Mouse (Mus musculus): ENCODE measurements around the gene Pan3.

The Pan3 gene

DNA sequence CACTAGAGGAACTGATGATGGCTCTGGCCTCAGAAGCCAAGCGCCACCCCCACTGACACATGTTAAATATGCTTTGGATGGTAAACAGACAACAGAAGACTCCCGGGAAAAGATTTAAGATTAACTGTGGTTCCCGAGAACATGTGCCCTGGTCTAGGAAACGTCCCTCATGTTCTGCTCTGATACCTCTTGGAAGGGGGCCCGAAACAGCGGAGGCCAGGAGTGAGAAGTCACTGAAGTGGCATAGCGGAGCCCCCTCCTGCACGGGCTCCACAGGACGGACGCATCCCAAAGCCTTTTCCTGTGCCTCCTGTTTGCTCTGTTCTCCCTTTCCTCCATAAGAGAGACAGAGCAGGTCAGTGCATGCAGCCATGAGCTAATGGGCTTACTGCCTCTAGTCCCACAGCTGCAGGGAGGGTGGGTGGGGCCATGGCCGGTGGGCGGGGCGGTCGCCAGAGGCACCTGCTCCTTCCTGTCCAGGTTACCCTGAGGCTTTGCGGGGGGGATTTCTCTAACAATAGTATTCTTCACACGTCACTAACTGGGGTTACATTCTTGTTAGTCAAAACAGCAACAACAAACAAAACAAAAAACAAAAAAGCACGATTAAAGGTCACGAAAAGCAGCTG, 133.7 kb downstream of the Pan3 start:
- DNase-seq: no peak

DNA sequence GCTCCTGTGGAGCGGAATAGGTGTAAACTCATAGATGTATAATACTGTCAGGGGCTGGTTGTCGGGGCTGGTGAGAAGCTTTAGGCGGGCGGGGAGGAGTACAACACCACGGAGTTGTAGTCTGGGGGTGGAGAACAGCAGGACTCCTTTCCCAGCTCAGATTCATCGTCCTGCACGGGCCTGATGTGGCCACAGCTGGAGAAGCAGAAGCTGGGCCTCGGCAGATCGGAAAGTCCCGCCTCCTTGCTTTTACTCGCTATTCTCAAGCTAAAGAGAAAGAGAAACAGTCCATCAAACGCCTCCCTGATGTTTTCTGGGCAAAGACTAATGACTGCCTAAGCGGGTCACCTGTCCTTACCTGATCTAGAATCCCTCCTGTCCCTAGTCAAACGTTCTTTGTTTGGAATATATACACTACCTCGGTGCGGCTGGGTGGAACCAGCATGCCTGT, 134.2 kb downstream of the Pan3 start:
- no peak for DNase-seq

DNA sequence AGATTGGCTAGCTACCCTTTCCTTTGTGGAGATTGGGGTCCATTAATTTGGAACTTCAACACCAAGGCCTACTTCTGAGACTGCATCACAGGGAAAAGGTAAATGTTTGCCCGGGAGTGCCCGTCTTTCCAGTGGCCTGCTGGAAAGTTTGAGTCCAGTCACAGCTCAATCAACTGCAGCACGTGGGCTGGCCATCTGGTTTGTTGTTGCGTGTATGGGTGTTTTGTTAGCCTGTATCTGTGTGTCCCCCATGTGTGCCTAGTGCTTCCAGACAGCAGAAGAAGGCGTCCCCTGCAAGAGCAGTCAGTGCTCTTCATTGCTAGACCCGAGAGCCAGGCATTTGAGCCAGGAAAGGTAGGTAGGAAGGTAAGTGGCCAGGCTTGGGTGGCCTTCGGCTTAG, 135.5 kb downstream of the Pan3 start:
- DNase-seq: no peak

DNA sequence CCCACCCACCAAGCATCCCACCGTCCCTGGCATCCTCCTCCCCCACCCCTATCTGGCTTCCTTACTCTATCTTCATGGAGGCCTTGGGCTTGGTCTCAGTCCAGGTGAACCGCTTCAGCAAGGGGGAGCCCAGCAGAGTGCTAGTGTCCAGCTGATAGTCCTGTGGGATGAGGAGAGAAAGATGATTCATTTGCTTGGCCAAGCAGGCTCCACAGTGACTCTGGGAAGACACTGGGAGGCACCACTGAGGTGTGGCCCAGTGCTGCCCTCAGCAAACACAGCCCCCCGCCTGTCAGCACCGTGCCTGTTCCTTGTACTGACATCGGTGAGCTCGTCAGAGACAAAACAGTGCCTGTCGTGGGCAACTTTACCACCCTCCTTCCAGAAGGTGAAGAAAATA, 136.4 kb downstream of the Pan3 start:
- DNase-seq: no peak

DNA sequence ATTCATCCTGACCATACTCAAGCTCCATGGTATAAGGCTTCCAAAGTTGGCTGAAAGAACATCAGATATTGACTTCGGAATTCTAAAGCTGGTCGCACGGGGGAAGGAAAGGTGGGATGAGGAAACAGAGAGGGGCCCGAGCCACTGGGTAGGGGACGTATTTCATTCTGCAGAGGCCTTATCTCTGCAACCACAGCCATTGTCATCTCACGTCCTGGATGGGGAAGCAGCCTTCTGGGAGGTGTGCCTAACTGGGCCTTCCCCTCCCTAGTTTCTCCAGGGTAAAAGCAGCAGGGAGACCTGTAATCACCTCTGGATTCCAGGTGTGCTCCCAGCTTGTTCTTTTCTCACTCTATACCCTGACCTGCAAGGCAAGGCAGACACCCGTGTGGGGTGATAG, 142.7 kb downstream of the Pan3 start:
- no peak for DNase-seq

DNA sequence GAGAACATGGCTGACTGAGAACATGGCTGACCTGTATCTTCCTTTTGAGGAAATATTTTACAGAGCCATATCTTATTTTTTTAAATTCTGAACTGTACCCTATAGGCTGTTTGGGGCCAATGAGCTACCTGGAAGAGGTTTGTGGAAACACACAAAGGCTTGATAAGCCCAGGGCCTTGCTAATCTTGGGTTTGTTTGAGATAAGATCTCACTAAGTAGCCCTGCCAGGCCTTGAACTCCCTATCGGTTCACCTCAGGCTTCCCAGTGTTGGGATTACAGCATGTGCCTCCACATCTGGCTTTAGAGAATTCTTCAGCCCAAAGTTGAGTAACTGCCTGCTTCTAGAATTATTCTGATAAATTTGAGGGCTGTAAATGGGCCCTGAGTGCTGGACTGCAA, 143.6 kb downstream of the Pan3 start:
- no peak for DNase-seq

DNA sequence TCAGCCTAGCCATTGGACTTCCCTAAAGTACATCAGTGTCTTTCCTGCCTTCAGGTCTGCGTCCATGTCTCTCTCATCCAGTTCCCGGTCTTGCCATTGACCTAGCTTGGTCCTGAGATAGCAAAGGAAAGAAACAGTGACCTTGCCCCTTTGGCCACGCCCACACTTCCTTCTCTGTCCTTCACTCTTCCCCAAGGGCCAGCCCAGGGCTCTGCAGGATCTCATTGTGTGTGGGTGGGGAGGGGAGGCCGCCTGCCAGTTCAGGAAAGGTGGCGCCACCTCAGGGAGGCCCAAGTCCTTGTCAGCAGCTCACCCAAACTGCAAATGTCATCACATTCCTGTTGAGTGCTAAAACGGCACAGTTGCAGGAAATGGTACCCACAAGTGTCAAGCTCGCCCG, 144.6 kb downstream of the Pan3 start:
- DNase-seq: no peak

DNA sequence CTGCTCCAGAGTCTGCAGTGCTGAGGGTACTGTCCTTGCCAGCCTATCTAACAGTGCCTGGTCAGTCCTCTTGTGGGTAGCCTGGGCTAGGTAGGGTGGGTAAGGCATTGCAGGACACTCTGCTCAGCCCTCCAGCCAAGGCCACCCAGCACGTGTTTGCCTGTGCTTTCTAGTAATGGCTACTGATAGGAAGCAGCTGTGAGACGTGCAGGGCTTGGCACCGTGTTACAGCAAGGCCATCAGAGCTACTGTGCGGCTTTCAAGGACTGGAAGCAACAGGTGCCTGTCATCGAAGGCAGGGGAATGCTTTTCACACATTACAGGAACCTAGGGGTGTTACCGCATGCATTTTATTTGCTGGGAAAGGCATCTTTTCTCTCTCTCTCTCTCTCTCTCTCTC, 147.0 kb downstream of the Pan3 start:
- peak in 1 of 2 experiments; percentile 25 for DNase-seq

DNA sequence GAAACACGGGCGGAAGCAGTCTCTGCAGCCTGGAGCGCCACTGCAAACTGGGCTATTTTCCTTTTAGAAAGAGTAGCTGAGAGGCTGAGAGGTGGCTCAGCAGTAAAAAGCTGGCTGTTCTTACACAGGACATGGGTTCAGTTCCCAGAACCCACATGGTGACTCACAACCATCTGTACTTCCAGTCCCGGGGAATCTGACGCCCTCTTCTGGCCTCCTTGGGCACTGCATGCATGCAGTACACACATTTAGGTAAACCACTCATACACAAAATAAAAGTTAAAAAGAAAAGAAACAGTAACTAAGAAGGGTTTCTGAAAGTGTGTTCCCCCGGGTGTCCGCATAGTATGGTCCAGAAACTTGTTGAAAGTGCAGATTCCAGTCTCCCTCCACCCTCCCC, 149.2 kb downstream of the Pan3 start:
- DNase-seq: no peak

DNA sequence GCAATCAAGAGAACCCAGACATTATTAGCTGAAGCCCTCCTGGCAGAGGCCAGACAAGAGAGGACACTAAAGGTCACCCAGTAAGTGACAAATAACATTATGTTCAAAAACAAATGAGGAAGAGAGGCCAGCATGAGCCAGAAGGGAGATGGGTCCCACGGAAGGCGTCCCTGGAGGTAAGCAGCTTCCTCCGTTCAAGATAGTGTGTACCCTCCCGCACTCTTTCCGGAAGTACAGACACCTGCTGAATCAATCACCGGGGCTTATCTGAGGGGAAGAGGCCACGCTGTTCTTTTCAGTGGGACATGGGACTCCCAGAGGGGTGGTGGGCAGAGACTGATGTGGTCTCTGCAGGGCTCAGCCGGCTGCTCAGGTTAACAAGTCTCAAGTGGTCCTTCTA, 149.7 kb downstream of the Pan3 start:
- DNase-seq: no peak

DNA sequence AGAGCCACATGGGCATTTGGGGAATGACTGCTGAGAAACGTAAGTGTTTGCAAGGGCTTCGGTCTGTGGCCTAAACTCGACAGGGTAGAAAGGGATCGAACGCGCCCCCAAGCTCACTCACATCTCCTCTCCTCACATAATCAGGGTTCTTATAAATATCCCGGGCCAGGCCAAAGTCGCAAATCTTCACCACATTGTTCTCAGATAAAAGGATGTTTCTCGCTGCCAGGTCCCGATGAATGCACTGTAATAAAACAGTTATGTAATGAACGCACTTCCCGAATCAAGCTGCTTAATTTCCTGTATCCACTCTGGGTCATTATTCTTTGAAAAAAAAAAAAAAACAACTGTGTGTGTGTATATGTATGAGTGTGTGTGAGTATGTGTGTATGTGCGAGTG, 150.2 kb downstream of the Pan3 start:
- DNase-seq: no peak

DNA sequence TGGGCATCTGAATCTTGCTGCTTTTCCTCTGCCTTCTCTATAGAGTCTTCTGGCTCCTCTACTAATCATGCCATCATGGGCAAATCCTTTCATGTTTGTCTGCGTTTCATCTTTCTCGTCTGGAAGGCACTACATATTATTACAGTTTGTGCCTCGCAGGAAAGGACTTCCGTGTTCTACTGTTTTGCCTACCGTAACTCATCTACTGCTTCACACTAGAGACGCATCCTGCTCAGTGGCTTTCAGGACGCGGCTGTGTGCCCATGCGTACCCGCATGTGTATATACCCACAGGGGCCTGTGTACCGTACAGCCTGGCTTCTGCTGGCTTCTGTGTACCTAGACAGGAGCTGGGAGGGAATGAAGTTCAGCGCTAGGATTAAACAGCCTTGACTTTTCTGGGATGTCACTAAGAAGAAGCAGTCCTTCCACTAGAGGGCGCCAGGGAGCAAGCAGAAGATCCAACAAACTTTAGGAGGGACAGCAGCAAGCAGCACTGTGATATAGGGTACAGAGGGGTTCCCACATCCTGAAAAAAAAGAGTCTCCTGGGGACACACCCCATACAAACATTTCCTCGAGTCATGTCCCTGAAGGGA, 153.8 kb downstream of the Pan3 start:
- DNase-seq: peak; percentile 87 to 94

DNA sequence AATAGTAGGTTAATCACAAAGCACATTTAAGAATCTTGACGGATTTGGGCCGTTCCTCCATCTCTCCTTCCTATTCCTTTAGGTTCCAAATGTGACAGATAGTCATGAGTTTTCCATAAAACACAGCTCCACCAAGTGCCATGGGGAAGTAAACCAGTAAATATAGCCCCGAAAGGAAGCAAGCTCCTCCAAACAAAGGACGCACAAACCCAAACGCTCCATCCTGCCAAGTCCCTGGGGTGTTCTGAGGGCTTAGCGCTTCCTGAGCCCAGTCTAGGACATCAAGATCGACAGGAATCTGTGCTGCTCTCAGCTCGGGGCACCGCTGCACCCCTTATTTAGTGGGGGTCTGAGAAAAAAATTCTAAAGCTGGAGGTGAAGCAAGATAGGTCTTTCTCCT, 154.7 kb downstream of the Pan3 start:
- no peak for DNase-seq

DNA sequence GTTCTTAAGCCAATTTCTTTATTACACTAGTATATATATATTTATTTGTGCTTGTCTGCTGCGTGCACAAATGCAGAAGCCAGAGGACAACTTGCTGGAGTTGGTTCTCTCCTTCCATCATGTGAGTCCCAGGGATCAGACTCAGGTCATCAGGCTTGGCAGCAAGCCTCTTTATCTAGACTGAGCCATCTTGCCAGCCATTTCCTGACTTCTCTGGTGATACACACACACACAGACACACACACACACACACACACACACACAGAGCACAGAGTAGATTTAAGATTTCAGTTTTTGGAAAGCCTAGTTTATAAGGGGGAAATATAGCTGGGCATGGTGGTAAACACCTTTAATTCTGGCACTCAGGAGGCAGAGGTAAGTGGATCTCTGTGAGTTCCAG, 155.1 kb downstream of the Pan3 start:
- DNase-seq: no peak

DNA sequence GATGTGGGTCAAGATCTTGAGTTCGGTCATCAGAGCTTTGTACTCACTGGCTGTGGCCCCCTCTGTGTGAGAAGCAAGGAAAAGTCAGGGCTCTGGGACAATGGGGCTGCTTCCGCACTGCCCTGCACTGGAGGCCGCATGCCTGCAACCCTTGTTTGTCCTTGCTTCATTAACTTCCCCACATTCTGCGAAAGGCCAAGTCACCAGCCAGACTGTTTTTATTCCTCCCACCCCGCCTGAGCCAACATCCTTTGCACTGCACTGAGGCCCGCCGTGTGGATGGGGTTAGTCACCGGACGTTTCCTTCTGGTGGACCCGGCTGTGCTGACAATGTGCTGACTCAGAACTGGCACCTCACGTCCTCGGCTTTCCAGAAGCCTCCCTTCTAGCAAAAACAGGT, 159.9 kb downstream of the Pan3 start:
- no peak for DNase-seq

DNA sequence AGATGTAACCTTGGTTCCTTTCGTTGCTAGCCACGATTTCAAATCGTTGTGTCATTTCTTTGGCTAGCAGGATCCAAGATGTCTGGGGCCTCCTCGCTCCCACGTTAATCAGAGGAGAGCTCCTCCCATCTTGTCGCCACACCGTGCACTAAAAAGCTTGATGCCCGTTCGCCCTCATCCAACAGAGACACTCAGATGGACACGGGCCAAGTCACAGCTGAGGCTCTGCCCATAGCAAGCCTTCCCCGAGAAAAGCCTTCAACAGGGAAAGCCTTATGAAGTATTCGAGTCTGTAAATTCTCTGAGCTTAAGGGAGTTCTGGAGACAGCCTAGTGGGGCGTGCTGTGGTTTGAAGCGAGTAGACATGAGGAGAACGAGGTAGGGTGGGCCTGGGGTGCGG, 167.9 kb downstream of the Pan3 start:
- DNase-seq: peak; percentile 65 to 76
